Mouse (Mus musculus): ENCODE data around the gene Zfp551. TPM values are rescaled to one million over a fixed set of nuclear protein-coding genes. Genes with fewer than 3 reads are reported as not detected.

Gene Zfp551
- polyA plus RNA-seq (2017; shearing (Covaris generic)): 1 to 10 TPM; 3.1 to 3.6 TPM

GRCm38 (mm10) chr7:12422245-12422849 lies at the start of gene Zfp551:
Gene Zfp551, minus strand, starts transcription at chr7:12422751.
- peak; percentile 83 for ATAC-seq

GRCm38 (mm10) chr7:12422855-12423254 lies 304 bp upstream of the Zfp551 start:
- no peak for ATAC-seq

- ATAC-seq: no peak
Measured at GRCm38 (mm10) chr7:12421741-12422140, 810 bp downstream of the Zfp551 start.

- ATAC-seq: no peak
Measured at GRCm38 (mm10) chr7:12369173-12369572, 53.4 kb downstream of the Zfp551 start, which contains the start of gene Vmn1r84. Gene Vmn1r84, minus strand, starts transcription at chr7:12369273.

Other genes starting within 250 kb of the Zfp551 start
- gene Vmn1r80, start 233.5 kb downstream of the Zfp551 start, polyA plus RNA-seq (2017; shearing (Covaris generic)): under 1 TPM in 1 of 2 experiments, not detected in 1; 0.12 TPM
- gene Vmn1r81, start 154.5 kb downstream of the Zfp551 start, polyA plus RNA-seq (2017; shearing (Covaris generic)): under 1 TPM in 1 of 2 experiments, not detected in 1; 0.11 TPM
- not detected for gene Vmn1r82, start 122.3 kb downstream of the Zfp551 start, polyA plus RNA-seq (2017; shearing (Covaris generic))
- not detected for gene Vmn1r83, start 93.3 kb downstream of the Zfp551 start, polyA plus RNA-seq (2017; shearing (Covaris generic))
- gene Vmn1r84, start 53.5 kb downstream of the Zfp551 start, polyA plus RNA-seq (2017; shearing (Covaris generic)): under 1 TPM in 1 of 2 experiments, not detected in 1; 0.19 TPM
- 1 to 10 TPM; 6.2 TPM for gene Zfp606, start 55.5 kb upstream of the Zfp551 start, polyA plus RNA-seq (2017; shearing (Covaris generic))
- gene 2900092C05Rik, start 89.8 kb upstream of the Zfp551 start, polyA plus RNA-seq (2017; shearing (Covaris generic)): not detected
- under 1 TPM; 0.04 to 0.09 TPM for gene Vmn2r53, start 186.0 kb upstream of the Zfp551 start, polyA plus RNA-seq (2017; shearing (Covaris generic))
- not detected for gene Vmn2r54, start 217.6 kb upstream of the Zfp551 start, polyA plus RNA-seq (2017; shearing (Covaris generic))